Mouse (Mus musculus) kidney, embryonic 16.5 days (tissue): Measurements from ENCODE around the gene Zfp839. TPM values are rescaled to one million over a fixed set of nuclear protein-coding genes. Genes with fewer than 3 reads are reported as not detected.
A peak's percentile ranks its signal among the peaks of the same experiment; 100 is the strongest.

Source experiments
- ATAC-seq: fragments of 200-750 bp; cut with Nextera tagmentation; 2 replicates; pipeline ENCODE4 v1.8.0; 2017; ENCODE audit warnings: moderate TSS enrichment; ENCODE audit not compliant: low FRiP score, low TSS enrichment
- H3K27ac ChIP-seq: fragments of 300-500 bp; sonication (generic); 2 replicates; pipeline ENCODE4 v1.5.1; 2014; ENCODE audit warnings: low read length
- H3K27me3 ChIP-seq: fragments of 300-500 bp; sonication (generic); 2 replicates; pipeline ENCODE4 v1.6.1; 2014; ENCODE audit warnings: low read length, control low read depth, mixed read lengths; ENCODE audit not compliant: insufficient read depth
- H3K36me3 ChIP-seq: fragments of 300-500 bp; sonication (generic); 2 replicates; pipeline ENCODE4 v1.6.1; 2014; ENCODE audit warnings: low read length, control low read depth, mixed read lengths; ENCODE audit not compliant: insufficient read depth
- H3K4me1 ChIP-seq: fragments of 300-500 bp; sonication (generic); 2 replicates; pipeline ENCODE4 v1.6.1; 2014; ENCODE audit warnings: low read length, control low read depth, mixed read lengths; ENCODE audit not compliant: insufficient read depth
- H3K4me2 ChIP-seq: fragments of 300-500 bp; sonication (generic); replicated peaks from 2 replicates; pipeline ENCODE4 v1.6.1; 2014; ENCODE audit warnings: low read depth, low read length
- H3K4me3 ChIP-seq: fragments of 300-500 bp; sonication (generic); 2 replicates; pipeline ENCODE4 v1.5.1; 2014; ENCODE audit warnings: mild to moderate bottlenecking, low read length
- H3K9ac ChIP-seq: fragments of 300-500 bp; sonication (generic); replicated peaks from 2 replicates; pipeline ENCODE4 v1.6.1; 2014; ENCODE audit warnings: low read length
- H3K9me3 ChIP-seq: fragments of 300-500 bp; sonication (generic); 2 replicates; pipeline ENCODE4 v1.6.1; 2016; ENCODE audit warnings: low read length, control low read depth
- WGBS: fragments of 180-500 bp; shearing (Covaris S2); extraction: QIAGEN DNeasy Blood & Tissue Kit; methylation state at CpG from one replicate; pipeline ENCODE4 v1.1.7; 2014; 5-methylcytosine and 5-hydroxymethylcytosine counted together
- polyA plus RNA-seq: library from polyadenylated mRNA; unstranded; fragments of >200 nt; fragmentation: Nextera tagmentation; extraction: Ambion mirVana; gene quantifications from 2 replicates; pipeline ENCODE4 v1.2.1, GENCODE M21; 2015

Gene Zfp839
- polyA plus RNA-seq, 1 experiment from 2014 or later: 6.4 TPM

DNA sequence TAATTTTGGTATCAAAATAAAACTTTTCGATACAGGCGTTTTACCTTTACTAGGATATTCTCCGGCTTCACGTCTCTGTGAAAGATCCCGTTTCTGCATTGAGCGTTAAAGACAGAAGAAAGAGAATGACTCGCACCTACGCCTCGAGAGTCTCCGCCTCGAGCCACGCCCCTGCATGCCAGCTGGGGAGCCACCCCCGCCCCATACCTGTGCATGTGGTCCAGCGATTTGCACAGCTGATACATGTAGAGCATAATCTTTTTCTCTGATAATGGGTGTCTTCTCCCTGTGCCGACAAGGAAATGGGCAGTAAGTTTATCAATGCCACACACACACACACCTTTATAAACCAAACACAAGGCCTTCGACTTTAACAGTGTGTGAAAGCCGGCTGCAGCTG is 35.1 kb upstream of the Zfp839 start:
- Histone ChIP-seq H3K36me3 (no peaks in the 10 kb centered on the region), H3K4me1 (no peaks in the 10 kb centered on the region), H3K27me3 (no peaks in the 10 kb centered on the region), H3K4me2 (no peak overlapping the region), H3K9ac (no peak overlapping the region), H3K4me3 (no peak overlapping the region), H3K9me3 (no peaks in the 10 kb centered on the region), H3K27ac (no peak overlapping the region)
- 74% methylated on average over 17 of the region's 17 CpGs for WGBS
- ATAC-seq: no peak

DNA sequence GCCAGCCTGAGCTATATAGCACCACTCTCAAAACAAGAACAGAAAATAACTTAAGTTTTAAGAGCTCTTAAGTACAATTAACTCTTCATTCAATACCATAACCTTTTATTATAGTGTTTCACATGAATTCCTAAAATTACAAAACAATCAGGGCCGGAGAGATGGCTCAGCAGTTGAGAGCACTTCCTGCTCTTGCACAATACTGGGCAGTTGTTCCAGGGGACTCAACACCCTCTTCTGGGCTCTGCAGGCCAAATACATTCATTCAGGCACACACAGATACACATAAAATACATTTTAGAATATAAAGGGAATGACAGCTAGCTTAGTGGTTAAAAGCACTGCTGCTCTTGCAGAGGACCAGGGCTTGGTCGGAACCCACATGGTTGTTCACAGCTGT is 33.2 kb upstream of the Zfp839 start:
- H3K4me3 ChIP-seq: no peak overlapping the region
- no peaks in the 10 kb centered on the region for H3K36me3 ChIP-seq
- H3K9me3 ChIP-seq: no peaks in the 10 kb centered on the region
- no peak overlapping the region for H3K27ac ChIP-seq
- H3K4me1 ChIP-seq: no peaks in the 10 kb centered on the region
- H3K27me3 ChIP-seq: no peaks in the 10 kb centered on the region
- no peak overlapping the region for H3K9ac ChIP-seq
- no peak overlapping the region for H3K4me2 ChIP-seq
- no peak for ATAC-seq
- WGBS: 89% methylated on average over 2 of the region's 2 CpGs

DNA sequence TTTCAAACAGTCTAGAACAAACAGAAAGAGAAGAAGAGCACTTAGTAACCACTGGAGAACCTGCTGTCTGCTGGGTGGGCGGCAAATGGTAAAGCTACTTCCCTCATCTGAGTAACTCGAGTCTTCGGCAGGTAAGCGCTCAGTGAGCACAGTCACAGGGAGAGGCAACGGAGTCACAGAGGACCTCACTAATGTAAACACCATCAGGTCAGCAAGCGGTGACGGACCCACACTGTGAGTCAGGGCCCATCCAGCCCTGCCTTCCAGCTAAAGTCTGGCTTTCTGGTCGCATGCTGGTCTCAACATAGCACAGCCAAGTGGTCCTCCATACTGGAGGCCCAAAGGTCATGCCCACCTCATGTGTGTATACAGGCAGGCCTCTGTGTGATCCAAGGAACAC is 30.7 kb upstream of the Zfp839 start:
- 73% methylated on average over 8 of the region's 8 CpGs for WGBS
- Histone ChIP-seq H3K27me3 (no peaks in the 10 kb centered on the region), H3K9me3 (no peaks in the 10 kb centered on the region), H3K27ac (no peak overlapping the region), H3K4me2 (no peak overlapping the region), H3K9ac (no peak overlapping the region), H3K4me3 (no peak overlapping the region), H3K4me1 (no peaks in the 10 kb centered on the region), H3K36me3 (no peaks in the 10 kb centered on the region)
- no peak for ATAC-seq

DNA sequence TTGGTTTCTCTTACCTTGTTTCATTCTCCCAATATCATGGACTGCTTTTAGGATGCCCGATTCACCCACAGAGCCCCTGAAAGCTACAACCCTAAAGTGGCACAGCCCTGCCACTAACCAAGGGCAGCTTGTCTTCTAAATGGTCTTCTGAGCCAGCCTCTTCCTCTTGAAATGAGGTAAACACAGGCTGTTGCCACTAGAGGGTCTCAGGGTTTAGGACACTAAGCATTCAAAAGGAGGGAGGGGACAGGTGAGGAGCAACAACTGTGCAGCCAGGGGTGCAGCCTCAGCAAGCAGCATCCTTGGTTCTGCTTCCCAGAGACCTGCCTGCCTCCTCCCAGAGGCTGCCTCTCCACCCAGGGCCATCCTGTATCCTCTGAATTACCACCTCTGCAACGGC is 28.3 kb upstream of the Zfp839 start:
- Histone ChIP-seq H3K27me3 (no peaks in the 10 kb centered on the region), H3K27ac (no peak overlapping the region), H3K4me1 (no peaks in the 10 kb centered on the region), H3K4me3 (no peak overlapping the region), H3K9me3 (no peaks in the 10 kb centered on the region), H3K36me3 (no peaks in the 10 kb centered on the region), H3K9ac (no peak overlapping the region), H3K4me2 (no peak overlapping the region)
- ATAC-seq: no peak
- 64% methylated on average over 2 of the region's 2 CpGs for WGBS

DNA sequence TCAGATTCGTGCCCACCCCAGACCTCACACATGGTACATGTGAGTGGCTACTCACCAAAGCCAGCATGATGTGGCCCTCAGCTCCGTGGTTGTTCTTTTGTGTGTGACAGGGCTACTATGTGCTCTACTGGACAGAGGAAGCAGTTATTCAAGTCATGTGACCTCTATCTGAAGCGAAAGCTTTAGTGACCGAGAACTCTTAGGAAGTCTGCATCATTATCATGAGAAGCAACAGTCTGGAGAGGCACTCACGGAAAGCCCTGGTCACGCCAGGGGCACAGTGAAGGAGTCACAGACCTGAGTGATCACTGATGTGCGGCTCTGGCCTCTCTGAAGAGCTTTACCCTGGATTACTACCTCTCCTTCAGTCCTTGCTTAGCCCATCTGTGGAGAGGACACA is 27.7 kb upstream of the Zfp839 start:
- no peak for ATAC-seq
- Histone ChIP-seq H3K9me3 (no peaks in the 10 kb centered on the region), H3K27me3 (no peaks in the 10 kb centered on the region), H3K27ac (no peak overlapping the region), H3K4me2 (no peak overlapping the region), H3K4me1 (no peaks in the 10 kb centered on the region), H3K4me3 (no peak overlapping the region), H3K36me3 (no peaks in the 10 kb centered on the region), H3K9ac (no peak overlapping the region)
- 84% methylated on average over 7 of the region's 7 CpGs for WGBS

DNA sequence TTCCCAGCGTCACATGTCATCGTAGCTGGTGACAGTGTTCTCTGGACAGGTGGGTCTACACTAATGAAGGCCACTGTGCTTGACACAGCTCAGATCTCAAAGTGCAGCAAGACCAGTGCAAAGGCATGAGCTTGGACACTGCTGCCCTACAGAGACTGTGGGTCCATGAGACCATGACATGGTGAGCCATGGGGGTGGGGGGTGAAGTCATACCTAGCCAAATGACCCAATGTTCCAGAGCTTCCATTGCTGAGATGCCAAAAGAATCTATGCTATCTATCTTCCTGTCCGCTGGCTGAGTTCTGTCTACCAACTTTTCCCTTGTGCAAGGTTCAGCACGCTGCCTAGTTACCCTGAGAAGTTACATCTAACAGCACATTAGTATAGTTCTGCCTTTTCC is 21.1 kb upstream of the Zfp839 start:
- 95% methylated on average over 4 of the region's 4 CpGs for WGBS
- H3K36me3 ChIP-seq: no peaks in the 10 kb centered on the region

DNA sequence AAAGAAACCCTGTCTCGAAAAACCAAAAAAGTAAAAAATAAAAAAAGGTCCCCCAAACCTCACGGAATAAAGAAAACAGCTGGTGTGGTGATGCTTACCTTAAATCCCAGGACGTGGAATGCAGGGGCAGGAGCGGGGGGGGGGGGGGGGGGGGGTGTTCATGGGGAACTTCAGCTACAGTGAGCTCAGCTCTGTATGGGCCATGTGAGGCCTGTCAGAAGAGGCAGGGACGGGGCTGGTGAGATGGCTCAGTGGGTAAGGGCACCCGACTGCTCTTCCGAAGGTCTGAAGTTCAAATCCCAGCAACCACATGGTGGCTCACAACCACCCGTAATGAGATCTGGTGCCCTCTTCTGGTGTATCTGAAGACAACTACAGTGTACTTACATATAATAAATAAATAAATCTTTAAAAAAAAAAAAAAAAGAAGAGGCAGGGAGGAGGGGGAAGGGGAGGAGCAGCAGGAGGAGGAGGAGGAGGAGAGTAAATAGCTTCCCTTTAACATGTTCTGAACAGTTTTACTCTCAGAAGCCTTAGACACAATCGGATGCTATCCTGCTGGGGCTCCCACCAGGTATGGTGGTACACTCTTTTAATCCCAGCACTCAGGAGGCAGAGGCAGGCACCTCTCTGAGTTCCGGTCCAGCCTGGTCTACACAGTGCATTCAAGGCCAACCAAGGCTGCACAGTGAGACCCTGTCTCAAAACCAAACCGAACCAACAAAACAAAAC is 19.6 kb upstream of the Zfp839 start:
- no peak overlapping the region for H3K9ac ChIP-seq
- no peak for ATAC-seq
- H3K27ac ChIP-seq: no peak overlapping the region
- H3K4me3 ChIP-seq: no peak overlapping the region
- no peaks in the 10 kb centered on the region for H3K4me1 ChIP-seq
- no peaks in the 10 kb centered on the region for H3K36me3 ChIP-seq
- H3K27me3 ChIP-seq: no peaks in the 10 kb centered on the region
- no peaks in the 10 kb centered on the region for H3K9me3 ChIP-seq
- no peak overlapping the region for H3K4me2 ChIP-seq
- 81% methylated on average over 9 of the region's 11 CpGs for WGBS

More for the DNA sequence above, 21.1 kb upstream of the Zfp839 start:
- Histone ChIP-seq H3K27ac (no peak overlapping the region), H3K9ac (no peak overlapping the region), H3K4me2 (no peak overlapping the region), H3K4me1 (no peaks in the 10 kb centered on the region), H3K27me3 (no peaks in the 10 kb centered on the region), H3K4me3 (no peak overlapping the region), H3K9me3 (no peaks in the 10 kb centered on the region)
- no peak for ATAC-seq

DNA sequence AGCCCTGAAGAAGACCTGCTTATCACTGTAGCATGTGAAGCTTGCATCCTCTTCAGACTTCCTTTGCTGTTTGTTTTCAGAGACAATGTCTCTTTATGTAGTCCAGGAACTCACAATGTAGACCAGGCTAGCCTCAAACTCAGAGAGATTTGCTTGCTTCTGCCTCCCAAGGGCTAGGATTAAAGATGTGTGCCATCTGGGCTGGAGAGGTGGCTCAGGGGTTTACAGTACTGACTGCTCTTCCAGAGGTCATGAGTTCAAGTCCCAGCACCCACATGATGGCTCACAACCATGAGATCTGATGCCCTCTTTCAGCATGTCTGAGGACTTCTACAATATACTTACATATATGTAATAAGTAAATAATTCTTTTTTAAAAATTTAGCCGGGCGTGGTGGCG is 14.9 kb upstream of the Zfp839 start:
- Histone ChIP-seq H3K27me3 (no peaks in the 10 kb centered on the region), H3K4me3 (no peak overlapping the region), H3K9ac (no peak overlapping the region), H3K36me3 (no peaks in the 10 kb centered on the region), H3K9me3 (no peaks in the 10 kb centered on the region), H3K4me2 (no peak overlapping the region), H3K27ac (no peak overlapping the region), H3K4me1 (peaks cover 13% of the 10 kb centered on the region)
- WGBS: 96% methylated on average over 3 of the region's 3 CpGs
- no peak for ATAC-seq

DNA sequence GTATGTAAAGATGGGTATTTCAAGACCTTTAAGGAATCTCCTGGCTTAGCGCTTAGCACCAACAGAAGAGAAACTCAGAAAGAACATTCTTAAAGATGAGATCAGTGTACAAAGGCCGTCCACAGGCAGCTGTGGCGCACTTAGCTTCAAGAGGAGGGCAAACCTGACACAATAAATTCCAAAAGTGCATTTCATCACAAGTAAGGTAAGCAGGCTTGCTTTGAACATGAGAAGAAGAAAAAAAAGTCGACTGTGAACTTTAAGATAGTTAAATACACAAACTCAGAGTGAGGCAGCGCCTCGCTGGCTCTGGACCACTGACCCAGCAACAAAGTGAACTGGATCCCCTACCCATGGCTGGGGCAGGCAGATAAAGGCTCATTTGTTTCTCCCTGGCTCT is 13.3 kb upstream of the Zfp839 start:
- H3K4me3 ChIP-seq: no peak overlapping the region
- WGBS: 28% methylated on average over 6 of the region's 6 CpGs
- H3K4me2 ChIP-seq: peak overlapping the region; percentile 29
- H3K9me3 ChIP-seq: no peaks in the 10 kb centered on the region
- H3K27ac ChIP-seq: peak overlapping the region; percentile 90
- H3K9ac ChIP-seq: peak overlapping the region; percentile 55; the same call in 1 of the 2 replicates
- no peak for ATAC-seq
- no peaks in the 10 kb centered on the region for H3K36me3 ChIP-seq
- peaks cover 14% of the 10 kb centered on the region for H3K4me1 ChIP-seq
- no peaks in the 10 kb centered on the region for H3K27me3 ChIP-seq

DNA sequence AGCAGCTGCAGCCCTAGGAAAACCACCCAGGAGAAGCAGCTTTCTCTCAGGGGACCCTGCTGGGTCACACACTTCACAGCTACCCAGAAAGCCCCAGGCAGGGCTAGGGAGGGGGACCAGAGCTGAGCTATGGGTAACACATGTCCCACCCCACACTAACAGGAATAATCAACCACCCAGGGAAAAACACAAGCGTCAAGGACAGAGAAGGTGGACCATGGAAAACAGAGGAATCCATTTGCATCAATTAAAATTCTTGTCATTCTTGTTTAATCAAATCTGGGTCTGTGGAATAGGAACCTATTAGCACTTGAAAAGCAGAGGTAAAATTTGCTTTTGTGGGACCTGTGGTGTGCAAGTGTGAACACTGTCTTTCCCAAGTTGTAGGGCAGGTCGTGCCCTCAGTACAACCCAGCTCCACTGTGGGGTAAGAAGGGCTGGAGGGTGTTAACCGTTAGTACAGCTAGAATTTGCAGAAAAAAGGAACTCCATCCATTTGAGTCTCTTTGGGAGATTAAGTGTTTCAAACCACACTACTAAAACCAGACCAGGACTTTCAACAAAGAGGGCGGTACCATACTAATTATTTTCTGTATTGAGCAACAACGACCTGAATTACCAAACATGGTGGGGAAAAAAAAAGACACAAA is 12.7 kb upstream of the Zfp839 start:
- peak overlapping the region; percentile 90 for H3K27ac ChIP-seq
- no peak for ATAC-seq
- peak overlapping the region; percentile 55; the same call in 1 of the 2 replicates for H3K9ac ChIP-seq
- H3K9me3 ChIP-seq: no peaks in the 10 kb centered on the region
- H3K4me2 ChIP-seq: peak overlapping the region; percentile 29
- H3K27me3 ChIP-seq: no peaks in the 10 kb centered on the region
- H3K4me3 ChIP-seq: no peak overlapping the region
- no peaks in the 10 kb centered on the region for H3K36me3 ChIP-seq
- peaks cover 14% of the 10 kb centered on the region for H3K4me1 ChIP-seq
- WGBS: 44% methylated on average over 5 of the region's 5 CpGs
